17 mouse cellular contexts compared by ENCODE assay signal in the genomic region with DNA sequence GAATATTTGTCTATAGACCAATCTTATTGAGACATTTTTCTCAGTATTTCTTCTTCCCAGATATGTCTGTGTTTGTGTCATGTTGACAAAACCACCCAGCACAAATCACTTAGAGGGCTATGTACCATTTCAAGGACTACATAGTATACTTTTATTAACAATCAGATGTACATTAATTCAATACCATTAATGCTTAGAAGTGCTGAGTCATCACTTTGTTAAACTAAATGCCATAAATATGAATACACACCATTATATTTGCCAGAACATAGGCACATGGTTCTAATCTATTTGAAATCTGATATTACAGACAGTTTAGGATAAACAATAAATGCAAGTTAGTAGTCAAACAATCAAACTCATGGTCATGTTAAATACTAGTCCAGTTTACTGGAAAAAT.
"Had no signal": no experiment of that assay in that cellular context is flagged by ENCODE, and none has a peak within 500 bp of the region (broad histone marks: within the 10 kb centered on the region; RNA-seq: fewer than 3 reads in every experiment).

No protein-coding gene starts in this region.

- H3K9me3 ChIP-seq: neural tube, embryonic 12.5 days; neural tube, embryonic 13.5 days; neural tube, embryonic 15.5 days; stomach, embryonic 15.5 days had no signal

- H3K4me2 ChIP-seq: neural tube, embryonic 12.5 days; neural tube, embryonic 13.5 days; neural tube, embryonic 15.5 days; stomach, embryonic 15.5 days had no signal

- H3K27ac ChIP-seq: neural tube, embryonic 12.5 days; neural tube, embryonic 13.5 days; neural tube, embryonic 15.5 days; stomach, embryonic 15.5 days; stomach, postnatal 0 days had no signal

- H3K4me3 ChIP-seq: neural tube, embryonic 12.5 days; neural tube, embryonic 13.5 days; neural tube, embryonic 15.5 days; stomach, embryonic 15.5 days had no signal

- DNase-seq: retina, postnatal 1 day; right cerebral cortex, adult 18-20 months; right cerebral cortex, postnatal 14 days; right cerebral cortex, postnatal 25 days; right cerebral cortex, postnatal 4 days; spleen, adult 18-20 months; thymus, adult 18-20 months; thymus, adult 2 months; thymus, postnatal 14 days; thymus, postnatal 25 days; thymus, postnatal 36 days; thymus, postnatal 4 days had no signal

- H3K9ac ChIP-seq: neural tube, embryonic 12.5 days; neural tube, embryonic 13.5 days; neural tube, embryonic 15.5 days; stomach, embryonic 15.5 days had no signal

- H3K36me3 ChIP-seq: neural tube, embryonic 12.5 days; neural tube, embryonic 13.5 days; neural tube, embryonic 15.5 days; stomach, embryonic 15.5 days had no signal

- H3K27me3 ChIP-seq: neural tube, embryonic 12.5 days; neural tube, embryonic 13.5 days; neural tube, embryonic 15.5 days; stomach, embryonic 15.5 days had no signal

- H3K4me1 ChIP-seq: neural tube, embryonic 12.5 days; neural tube, embryonic 13.5 days; neural tube, embryonic 15.5 days; stomach, embryonic 15.5 days had no signal
